22 mouse cellular contexts compared by ENCODE assay signal in genomic region chr3:62280960-62281359, GRCm38 (mm10). TPM values are rescaled to one million over a fixed set of nuclear protein-coding genes. Genes with fewer than 3 reads are reported as not detected.
"Had no signal": no experiment of that assay in that cellular context is flagged by ENCODE, and none has a peak within 500 bp of the region (broad histone marks: within the 10 kb centered on the region; RNA-seq: fewer than 3 reads in every experiment).

No protein-coding gene starts in this region.

- H3K4me2 ChIP-seq: lung, embryonic 15.5 days; midbrain, embryonic 12.5 days; neural tube, embryonic 13.5 days; neural tube, embryonic 15.5 days had no signal

- H3K9ac ChIP-seq: lung, embryonic 15.5 days; midbrain, embryonic 12.5 days; neural tube, embryonic 13.5 days; neural tube, embryonic 15.5 days had no signal

- H3K27ac ChIP-seq: lung, embryonic 15.5 days; macrophage; midbrain, embryonic 12.5 days; neural tube, embryonic 13.5 days; neural tube, embryonic 15.5 days had no signal

- ATAC-seq: lung, postnatal 0 days; midbrain, embryonic 16.5 days had no signal

- H3K27me3 ChIP-seq: lung, embryonic 15.5 days; megakaryocyte, embryonic 14.5 days; midbrain, embryonic 12.5 days; neural tube, embryonic 13.5 days; neural tube, embryonic 15.5 days had no signal

- H3K4me1 ChIP-seq: lung, embryonic 15.5 days; megakaryocyte, embryonic 14.5 days; midbrain, embryonic 12.5 days; neural tube, embryonic 13.5 days; neural tube, embryonic 15.5 days had no signal

- H3K9me3 ChIP-seq: lung, embryonic 15.5 days; midbrain, embryonic 12.5 days; neural tube, embryonic 13.5 days; neural tube, embryonic 15.5 days had no signal

- DNase-seq: lung, adult 2 months; lung, postnatal 14 days; lung, postnatal 36 days; midbrain, embryonic 14.5 days; retina, postnatal 1 day; right cerebral cortex, adult 18-20 months; right cerebral cortex, postnatal 25 days; right cerebral cortex, postnatal 4 days; spleen, adult 18-20 months; thymus, adult 18-20 months; thymus, postnatal 14 days; thymus, postnatal 36 days had no signal

- H3K36me3 ChIP-seq: lung, embryonic 15.5 days; midbrain, embryonic 12.5 days; neural tube, embryonic 13.5 days; neural tube, embryonic 15.5 days had no signal

- H3K4me3 ChIP-seq: lung, embryonic 15.5 days; megakaryocyte, embryonic 14.5 days; midbrain, embryonic 12.5 days; myocyte; neural tube, embryonic 13.5 days; neural tube, embryonic 15.5 days had no signal

RNA-seq across cellular contexts. Expression of gene Arhgef26, which starts 57.2 kb away (rescaled TPM):
- total RNA-seq: megakaryocyte progenitor cell, adult 5-6 weeks had no signal
- polyA plus RNA-seq: macrophage had no signal
